Mouse (Mus musculus): ENCODE measurements around the gene Cldn13.

DNA sequence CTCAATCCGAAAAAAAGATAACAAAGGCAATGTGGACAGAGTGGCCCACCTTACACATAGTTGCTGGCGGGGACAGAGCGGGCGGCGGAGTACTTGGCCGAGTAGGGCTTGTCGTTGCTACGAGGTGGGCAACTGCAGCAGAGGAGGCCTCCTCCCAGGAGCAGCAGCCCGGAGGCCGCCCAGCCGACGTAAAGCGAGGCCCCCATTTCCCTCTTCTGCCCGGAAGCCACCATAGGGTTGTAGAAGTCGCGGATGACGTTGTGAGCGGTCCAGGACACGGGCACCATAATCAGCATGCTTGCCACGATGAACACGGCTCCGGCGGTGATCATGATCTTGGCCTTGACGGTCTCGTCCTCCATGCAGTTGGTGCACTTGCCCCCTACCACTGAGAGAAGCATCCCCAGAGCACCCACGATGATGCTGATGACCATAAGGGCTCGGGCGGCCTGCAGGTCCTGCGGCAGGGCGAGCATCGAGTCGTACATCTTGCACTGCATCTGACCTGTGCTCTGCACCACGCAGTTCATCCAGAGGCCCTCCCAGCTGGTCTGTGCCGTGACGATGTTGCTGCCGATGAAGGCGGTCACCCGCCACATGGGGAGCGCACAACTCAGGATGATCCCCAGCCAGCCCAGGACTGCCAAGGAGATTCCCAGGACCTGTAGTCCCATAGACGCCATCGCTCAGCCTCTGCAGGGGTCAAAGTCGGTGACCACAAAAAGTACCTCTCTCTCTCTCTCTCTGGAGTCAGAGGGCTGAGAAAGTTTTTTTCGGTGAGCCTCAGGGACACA lies 30.9 kb upstream of the Cldn13 start:
- TF ChIP-seq CTCF (IDR thresholded peaks at IDR 0.05; ENCODE audit: extremely low read depth, insufficient read depth, insufficient read length, insufficient replicate concordance) (no peak), POLR2A (IDR thresholded peaks at IDR 0.05; ENCODE audit: low read depth, low read length) (no peak)

All from spleen, adult 2 months (tissue).